Mouse (Mus musculus): ENCODE data around the gene Usp51. TPM values are rescaled to one million over a fixed set of nuclear protein-coding genes. Genes with fewer than 3 reads are reported as not detected.

The Usp51 gene
- total RNA-seq (2023; ENCODE audit: inconsistent age): 0.24 to 0.39 TPM in 2 of 4 replicates, not detected in the others

GRCm38 (mm10) chrX:153006387-153006841 lies at the start of gene Usp51:
TSS of gene Usp51 (plus strand) at chrX:153006469.

GRCm38 (mm10) chrX:153037087-153037971 lies 31.1 kb downstream of the Usp51 start, which contains the start of gene Mageh1:
TSS of gene Mageh1 (minus strand) at chrX:153037575.

Other genes with a start within 250 kb of the Usp51 start
- gene Shroom2, start 237.0 kb upstream of the Usp51 start, total RNA-seq (2023; ENCODE audit: inconsistent age): not detected in 4 replicates
- not detected in 4 replicates for gene Gpr143, start 224.5 kb upstream of the Usp51 start, total RNA-seq (2023; ENCODE audit: inconsistent age)
- 0.36 to 0.48 TPM (median 0.48 TPM) in 3 of 4 replicates, not detected in the other for gene Mageh1, start 31.1 kb downstream of the Usp51 start, total RNA-seq (2023; ENCODE audit: inconsistent age)
- gene Foxr2, start 112.3 kb downstream of the Usp51 start, total RNA-seq (2023; ENCODE audit: inconsistent age): not detected in 4 replicates
- 7.1 to 11.6 TPM (median 9.0 TPM) in 4 replicates for gene Rragb, start 133.5 kb downstream of the Usp51 start, total RNA-seq (2023; ENCODE audit: inconsistent age)
- 3.3 to 10.3 TPM (median 4.8 TPM) in 4 replicates for gene Klf8, start 231.0 kb downstream of the Usp51 start, total RNA-seq (2023; ENCODE audit: inconsistent age)

Measured in B cell, adult (primary cell).